ENCODE assay signal across 1 mouse cellular context in genomic region chr15:98837006-98837742, GRCm38 (mm10).
A peak's percentile ranks its signal among the peaks of the same experiment; 100 is the strongest.
TF ChIP-seq lines count a peak whose summit lies in the region.

No protein-coding gene starts in this region.

TF ChIP-seq in MEL, 35 proteins besides CTCF, POLR2A, EP300 and RAD21:
- TF ChIP-seq USF1 (IDR thresholded peaks at IDR 0.05; ENCODE audit: low read depth, low read length) (no peak), POLR2AphosphoS5 (IDR thresholded peaks at IDR 0.05; ENCODE audit: borderline replicate concordance, low read depth, low read length) (no peak), TBP (IDR thresholded peaks at IDR 0.05; ENCODE audit: low read depth, low read length) (no peak), TCF12 (IDR thresholded peaks at IDR 0.05; ENCODE audit: low read depth, low read length) (no peak), NRF1 (IDR thresholded peaks at IDR 0.05; ENCODE audit: insufficient read depth, low read depth, low read length, poor library complexity, severe bottlenecking) (no peak), NELFE (IDR thresholded peaks at IDR 0.05; ENCODE audit: low read depth, low read length) (no peak), TAL1 (IDR thresholded peaks at IDR 0.05; ENCODE audit: low read length) (peak; percentile 44), MEF2A (IDR thresholded peaks at IDR 0.05; ENCODE audit: extremely low read depth, insufficient replicate concordance, low read depth, low read length, poor library complexity, severe bottlenecking) (no peak), CHD2 (IDR thresholded peaks at IDR 0.05; ENCODE audit: low read length) (no peak)
